Mouse (Mus musculus): Measurements from ENCODE around the gene Cnksr3.

The Cnksr3 gene

DNA sequence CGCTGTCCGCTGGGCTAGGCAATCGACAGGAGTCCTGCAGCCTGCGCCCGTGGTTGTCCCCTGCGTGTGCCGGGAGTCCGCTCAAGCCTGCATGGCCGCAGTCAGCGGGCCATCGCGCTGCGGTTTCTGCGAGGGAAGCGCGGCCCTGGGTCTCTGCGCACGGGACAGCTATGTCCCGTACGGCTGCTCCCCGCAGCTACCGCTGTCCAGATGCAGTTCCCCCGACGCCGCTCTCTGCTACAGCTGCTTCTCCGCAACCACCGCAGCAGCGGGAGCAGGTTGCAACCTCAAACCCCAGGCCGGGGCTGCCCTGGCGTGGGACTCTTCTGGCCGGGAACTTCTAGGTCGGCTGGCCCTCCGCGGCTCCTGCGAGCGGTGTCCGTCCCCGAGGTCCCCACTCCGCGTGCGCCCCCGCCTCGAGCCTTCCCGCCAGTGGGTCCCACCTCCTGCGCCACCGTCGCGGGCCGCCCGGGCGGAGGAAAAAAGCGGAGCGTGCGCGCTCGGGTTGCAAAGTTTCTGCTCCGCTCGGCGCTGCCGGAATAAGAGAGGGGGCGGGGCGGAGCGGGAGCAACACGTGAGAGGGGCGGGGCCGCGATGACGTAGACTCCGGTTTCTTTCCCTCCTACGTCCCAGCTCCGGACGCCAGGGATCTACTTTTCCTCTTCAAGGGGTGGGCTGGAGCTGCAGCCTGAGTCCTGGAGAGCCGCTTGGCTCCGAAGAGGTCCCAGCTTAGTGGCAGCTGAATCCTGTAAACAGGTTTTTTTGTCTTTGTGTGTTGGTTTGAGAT, at the start of gene Cnksr3:
Gene Cnksr3, minus strand, starts transcription at position 542 of the 787 bp plus-strand sequence.
- peak; percentile 94 for DNase-seq (ENCODE audit: low read depth, low spot score)

DNA sequence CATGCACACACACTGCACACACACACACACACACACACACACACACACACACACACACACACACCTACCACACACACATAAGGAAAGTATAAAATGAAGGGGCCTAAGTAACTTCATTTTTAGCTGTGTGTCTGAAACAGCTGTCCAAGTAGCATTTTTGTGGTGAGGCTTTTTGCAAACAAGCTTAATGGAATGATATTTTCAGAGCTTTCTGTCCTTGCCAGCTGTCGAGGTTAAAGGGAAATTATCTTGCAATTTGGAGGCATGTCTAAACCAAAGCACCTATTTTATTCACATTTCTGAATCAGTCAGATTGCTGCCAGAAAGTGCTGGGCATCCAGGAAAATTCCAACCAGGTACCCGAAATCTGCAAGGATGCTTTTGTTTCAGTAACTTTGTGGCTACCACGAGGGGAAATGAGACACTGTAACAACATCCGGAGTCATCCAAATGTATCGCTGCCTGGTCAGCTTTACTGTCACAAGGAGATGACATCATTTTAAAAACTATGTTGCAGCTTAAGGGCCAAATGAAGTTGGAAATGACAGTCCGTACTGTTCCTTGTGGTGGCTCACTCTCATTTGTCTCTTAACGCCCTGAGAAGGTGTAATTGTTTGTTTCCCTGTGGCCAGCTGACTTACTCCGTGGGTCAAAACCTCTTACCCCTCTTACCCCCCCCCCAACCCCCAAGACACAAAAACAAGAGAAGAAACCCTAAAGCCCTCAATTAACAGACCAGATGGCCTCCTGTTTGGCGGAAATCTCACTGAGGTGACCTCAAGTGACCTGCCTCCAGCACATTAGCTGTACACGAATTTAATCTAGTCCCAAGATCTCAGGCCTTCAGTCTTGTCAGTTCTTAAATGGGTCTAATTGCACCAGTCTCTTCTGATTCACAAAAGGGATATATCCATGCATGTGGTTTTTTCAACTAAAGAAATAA, 48.4 kb upstream of the Cnksr3 start:
- DNase-seq (ENCODE audit: low read depth, low spot score): no peak

DNA sequence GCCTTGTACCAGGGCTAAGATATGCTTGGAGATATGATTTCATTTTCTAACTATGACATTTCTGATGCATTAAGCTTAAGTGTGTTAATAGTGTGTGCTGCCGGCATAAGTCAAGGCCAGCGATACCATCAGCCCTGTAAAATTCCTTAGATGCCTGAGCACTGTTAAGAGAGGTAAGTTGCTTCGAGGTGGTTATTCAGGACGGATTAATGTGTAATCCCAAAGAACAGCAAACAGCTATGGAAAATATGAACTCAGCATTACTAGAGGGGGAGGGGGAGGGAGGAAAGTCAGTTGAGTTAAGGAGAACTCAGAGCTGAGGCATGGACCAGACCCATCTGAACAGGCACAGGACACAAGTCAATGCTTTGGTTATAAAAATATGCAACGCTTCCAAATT, 46.6 kb upstream of the Cnksr3 start:
- DNase-seq (ENCODE audit: low read depth, low spot score): no peak

DNA sequence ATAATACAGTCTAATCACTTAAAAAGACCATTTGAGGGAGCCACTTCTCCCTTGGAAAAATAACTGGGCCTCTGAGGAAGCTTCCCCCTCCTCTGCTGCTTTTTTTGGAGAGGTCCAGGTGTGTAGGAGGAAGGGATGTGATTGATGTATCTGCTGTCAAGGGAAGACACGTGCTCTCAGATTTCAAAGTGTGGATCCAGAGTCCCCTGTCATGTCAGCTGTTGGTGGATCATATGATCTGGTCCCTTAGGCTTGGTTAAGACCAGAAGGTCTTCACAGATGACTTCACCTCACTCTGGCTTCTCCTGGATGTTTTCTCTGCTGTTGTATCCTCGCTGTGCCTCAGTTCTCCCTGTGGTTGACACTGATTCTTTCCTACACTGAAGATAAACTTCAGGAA, 38.4 kb upstream of the Cnksr3 start:
- no peak for DNase-seq (ENCODE audit: low read depth, low spot score)

DNA sequence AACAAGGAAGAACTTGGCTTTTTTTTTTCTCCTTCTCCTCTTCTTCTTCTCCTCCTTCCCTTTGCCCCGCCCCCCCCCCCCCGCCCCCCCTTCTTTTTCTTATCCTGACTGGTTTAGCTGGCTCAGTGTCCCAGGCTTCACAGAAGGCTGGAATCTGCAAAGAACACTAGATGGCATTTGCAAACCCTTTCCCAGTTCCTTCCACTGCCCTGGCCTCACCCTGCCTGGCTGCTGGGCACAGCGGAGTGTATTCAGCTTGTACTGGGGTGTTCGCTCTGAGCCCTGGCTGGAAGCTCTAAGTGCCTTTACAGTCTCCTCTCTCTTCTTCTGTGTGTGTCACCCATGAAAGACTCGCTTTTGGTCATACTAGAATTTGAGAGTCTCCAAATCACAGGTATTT, 22.6 kb upstream of the Cnksr3 start:
- no peak for DNase-seq (ENCODE audit: low read depth, low spot score)

DNA sequence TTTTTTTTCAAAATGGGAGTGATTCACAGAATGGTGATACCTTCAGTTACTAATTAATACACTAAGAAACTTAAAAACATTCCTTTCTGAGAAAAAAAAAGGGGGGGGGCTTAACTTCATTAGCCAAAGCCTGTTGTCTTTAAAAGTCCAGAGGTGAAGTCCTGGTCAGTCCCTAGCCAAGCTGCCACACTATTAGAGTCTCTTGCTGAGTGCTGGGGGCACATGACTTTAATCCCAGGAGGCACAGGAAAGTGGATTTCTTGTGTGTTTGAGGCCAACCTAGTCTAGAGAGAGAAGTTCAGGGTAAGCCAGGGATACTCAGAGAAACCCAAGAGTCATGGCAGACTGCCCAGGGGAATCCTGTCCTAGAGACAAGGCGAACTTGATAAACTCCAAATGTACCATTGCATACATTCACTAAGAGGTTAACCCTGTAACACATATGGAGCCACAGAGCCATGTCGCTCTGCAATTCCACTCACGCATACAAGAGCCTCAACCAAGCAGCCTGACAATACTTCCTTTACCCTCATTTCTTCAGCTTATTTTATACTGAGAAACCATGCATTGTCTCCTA, 5.6 kb upstream of the Cnksr3 start:
- no peak for DNase-seq (ENCODE audit: low read depth, low spot score)

DNA sequence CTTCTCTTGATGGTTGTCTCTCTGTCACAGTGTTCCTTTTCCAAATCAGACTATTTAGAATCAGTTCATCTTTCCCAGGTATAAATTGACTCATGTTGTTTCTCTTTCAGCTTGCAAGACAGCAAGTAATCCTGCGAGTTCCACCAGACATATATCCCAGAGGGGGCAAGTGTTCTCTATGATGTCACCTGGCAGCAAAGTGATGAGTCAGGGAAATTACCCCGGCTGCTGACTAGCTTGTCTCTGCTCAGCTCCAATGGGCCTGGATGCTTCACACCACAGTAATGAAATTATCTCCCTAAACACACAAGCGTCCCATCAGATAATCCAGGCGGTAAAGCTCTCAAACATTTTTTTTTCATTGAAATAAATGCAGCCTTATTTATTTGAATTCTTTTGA, 2.7 kb upstream of the Cnksr3 start:
- DNase-seq (ENCODE audit: low read depth, low spot score): no peak

DNA sequence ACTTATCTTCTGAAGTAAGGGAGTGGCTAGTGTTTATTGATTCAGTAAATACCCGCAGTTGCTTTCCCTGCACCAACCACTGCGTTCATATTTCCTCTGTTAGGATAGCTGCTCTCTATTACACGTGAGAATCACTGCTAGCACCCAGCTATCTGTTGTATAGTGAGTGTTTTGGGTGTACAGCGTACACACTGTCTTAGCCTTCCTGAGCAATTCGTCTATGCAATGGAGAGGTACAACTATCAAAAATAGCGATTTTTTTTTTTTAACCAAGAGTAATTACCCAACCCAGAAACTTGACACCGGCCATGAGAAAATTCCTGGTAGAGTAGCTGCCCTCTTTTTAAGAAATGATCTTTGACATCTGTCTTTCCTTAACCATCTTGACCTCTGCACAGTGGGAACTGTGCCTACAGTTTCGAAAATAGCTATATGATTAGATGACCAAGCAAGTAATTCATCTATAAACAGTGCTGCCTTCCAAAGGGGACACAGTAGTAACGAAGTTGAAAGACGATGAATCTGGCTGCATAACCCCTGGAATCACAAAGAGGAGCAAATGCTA, 1.1 kb upstream of the Cnksr3 start:
- no peak for DNase-seq (ENCODE audit: low read depth, low spot score)

DNA sequence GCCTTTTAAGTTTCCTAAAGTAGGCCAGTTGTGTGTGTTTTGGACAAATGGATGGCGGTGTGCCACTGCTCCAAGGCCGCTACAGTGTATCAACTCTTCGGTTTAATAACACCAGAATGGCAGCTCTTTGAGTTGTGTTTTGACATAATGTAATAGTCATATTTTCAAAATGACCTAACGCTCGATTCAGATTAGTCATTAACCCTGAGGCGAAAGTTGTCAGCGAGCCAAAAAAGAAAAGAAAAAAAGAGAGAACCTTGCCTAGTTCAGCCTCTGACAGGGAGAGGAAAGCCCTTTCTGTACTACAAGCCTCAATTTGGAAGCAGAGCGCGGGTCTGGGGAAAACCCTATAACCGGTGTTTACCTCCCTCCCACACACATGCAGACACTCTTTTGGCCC, 500 bp upstream of the Cnksr3 start:
- no peak for DNase-seq (ENCODE audit: low read depth, low spot score)

DNA sequence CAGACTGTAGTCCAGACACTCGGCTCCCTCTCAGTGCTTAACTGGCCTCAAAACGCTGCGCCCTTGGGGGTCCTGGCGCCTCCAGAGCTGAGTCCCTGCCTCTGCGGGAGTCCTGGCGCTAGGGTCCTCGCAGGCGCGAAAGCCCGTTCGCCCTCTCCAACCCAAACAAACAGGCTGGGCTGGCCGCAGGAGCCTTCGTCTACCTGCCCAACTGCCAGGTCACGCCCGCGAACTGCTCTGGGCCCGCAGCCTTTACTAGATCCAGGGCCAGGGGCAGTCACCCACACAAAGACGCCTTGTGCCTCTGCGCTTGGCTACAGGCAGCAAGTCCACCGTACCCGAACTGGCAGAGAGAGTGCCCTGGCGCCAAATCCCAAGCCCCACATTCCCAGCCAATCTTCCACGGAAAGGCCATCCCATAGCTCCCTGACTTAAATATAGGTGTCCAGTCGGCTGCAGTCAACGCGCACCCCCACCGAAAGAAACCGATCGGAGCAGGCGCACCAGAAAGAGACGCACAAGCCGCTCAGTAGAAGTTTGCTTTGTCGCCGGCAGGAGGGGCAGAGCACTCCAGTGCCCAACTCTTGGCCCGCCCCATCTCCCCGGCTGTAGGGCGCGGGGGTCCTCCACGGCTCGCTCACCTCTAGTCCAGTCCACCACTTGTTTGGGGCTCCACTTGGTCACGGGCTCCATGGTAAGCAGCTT, 894 bp downstream of the Cnksr3 start:
- DNase-seq (ENCODE audit: low read depth, low spot score): peak; percentile 77

DNA sequence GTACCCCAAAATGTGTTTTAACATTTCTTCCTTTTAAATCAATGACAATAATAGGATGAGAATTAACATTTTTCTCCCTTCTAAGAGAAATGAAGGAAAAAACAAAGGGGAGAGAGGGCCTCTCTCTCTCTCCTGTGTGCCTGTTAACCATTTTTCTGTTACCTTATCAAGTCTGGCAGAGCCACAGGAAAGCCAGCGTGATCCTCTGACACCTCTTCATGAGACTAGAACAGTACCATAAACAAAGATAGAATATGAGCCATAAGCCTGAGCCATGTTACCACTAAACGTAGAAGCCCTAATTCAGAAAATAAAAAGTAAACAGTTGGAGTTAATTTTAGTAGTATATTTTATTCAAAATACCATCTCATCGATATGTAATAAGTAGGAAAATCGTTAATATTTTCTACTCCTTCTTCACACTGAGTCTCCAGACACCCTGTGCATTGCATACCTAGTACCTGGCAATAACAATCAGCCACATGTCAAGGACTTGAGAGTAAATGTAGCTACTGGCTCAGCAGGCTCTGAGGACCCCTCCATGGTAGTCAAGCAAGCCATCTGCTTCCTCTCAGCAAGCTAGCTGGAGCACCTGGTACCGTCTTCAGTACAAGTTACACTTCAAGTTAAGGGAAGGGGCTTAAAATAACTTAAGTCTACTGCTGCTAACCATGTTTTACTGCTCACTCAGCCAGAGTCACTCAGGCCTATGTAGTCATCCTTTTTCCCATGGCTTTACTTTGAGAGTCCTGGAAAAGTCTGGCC, 2.2 kb downstream of the Cnksr3 start:
- peak; percentile 5 for DNase-seq (ENCODE audit: low read depth, low spot score)

DNA sequence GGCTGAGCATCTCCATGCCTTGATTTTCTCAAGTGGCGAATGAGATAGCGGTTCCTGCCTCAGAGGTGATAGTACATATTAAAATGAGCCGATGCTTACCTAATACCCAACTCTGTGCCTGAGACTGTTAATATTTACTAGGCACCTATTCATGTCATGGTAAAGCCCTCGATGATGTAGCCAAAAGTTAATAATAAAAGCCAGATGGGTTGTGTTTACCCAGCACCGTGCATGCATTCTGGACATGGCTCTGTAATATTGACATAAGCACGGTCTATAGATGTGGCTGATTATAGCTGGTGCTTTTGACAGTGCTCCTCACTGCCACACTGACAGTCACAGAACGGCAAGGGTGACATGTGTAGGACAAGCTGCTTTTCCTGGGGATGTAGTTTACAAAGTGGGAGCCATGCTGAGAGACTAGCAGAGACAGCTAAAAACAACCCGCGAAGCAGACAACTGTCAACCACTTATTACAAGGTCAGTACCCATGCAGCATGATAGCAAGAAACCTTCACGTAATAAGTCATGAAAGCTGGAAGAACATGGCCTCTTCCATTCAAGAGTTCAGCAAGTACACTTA, 3.1 kb downstream of the Cnksr3 start:
- no peak for DNase-seq (ENCODE audit: low read depth, low spot score)

DNA sequence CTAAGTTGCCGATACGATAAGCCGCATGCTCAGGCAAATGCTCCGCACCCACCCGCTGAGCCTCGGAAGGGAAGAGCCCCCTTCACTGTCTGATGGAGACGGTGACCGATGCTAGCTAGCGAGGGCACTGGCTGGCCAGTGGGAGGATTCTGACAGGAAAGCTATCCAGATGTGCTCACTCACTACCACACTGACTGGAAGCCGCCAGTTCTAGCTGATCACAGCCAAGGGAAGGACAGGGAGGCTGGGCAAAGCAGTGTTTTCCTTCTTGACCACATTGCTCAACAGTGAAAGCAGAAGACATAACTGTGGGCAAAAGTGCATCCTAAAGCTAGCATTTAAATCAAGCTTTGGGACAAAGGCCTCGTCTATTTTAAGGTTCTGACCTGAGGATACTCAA, 4.7 kb downstream of the Cnksr3 start:
- no peak for DNase-seq (ENCODE audit: low read depth, low spot score)

DNA sequence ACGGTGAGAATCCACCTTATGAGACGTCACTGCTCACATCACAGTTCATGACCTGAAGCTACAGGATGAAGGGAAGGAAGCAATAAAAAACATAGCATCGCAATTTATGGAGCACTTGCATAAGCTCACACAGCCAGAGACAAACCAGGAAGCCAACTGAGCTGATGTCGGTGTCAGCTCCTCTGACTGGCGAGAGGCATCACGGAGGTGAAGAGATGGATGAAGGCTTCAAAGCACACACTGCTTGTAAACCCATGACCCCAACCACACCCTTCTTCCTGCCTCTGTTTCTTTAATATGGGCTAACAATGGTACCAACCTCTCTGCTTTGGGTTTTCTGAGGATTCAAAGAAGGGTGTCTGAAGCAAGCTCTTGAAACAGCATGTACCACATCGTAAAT, 5.5 kb downstream of the Cnksr3 start:
- no peak for DNase-seq (ENCODE audit: low read depth, low spot score)

DNA sequence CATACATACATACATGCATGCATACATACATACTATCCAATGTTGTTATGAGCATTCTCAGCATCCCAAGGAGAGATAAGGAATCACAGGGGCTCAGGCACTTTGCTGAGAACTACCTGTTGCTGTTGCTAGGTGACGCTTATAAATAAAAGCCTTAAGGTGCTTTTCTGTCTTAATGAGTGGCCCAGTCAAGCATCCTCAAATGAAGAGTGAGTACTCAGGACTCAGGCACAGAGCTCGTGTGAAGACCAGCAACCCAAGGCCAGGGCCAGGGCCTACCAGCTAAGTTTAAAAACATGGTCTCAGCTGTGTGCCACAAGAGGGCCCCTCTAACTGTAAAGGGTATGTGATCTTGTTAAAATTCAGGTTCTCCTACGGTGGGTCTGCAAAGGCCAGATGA, 6.5 kb downstream of the Cnksr3 start:
- no peak for DNase-seq (ENCODE audit: low read depth, low spot score)

DNA sequence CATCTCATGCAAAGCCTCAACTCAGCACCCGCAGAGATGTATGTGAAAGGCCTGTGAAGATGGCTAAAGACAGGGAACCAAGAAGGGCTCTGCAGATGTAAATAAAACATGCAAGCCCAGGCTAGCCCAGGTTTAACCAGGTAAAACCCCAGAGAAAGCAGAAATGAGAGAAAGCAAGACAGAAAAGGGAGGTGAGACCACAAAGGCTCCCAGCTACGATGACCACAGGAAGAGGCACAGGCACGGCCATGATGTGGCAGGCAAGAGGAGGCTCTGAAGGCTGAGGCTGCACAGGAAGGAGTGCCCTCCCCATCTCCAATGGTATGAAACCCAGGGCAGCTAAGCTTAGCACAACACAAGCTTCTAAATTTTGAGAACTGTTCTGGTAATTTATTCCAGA, 7.1 kb downstream of the Cnksr3 start:
- no peak for DNase-seq (ENCODE audit: low read depth, low spot score)

DNA sequence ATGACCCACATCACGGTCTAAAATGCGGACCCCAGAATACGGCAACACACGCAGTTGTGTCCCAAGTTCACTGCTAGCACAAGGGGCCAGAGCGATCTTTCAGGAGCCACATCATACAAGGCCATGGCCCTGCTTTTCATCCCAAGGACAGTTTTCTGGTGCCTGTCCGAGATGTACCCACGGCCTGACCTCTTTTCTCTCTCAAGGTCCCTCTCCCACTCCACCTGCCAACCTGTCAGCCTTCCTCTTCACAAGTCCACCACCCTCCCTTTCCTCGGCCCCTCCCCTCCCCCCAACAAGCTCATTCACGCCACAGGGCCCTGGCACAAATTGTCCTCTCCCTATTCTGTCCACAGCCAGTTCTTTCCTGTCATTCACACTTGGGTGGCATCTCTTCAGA, 9.5 kb downstream of the Cnksr3 start:
- no peak for DNase-seq (ENCODE audit: low read depth, low spot score)

DNA sequence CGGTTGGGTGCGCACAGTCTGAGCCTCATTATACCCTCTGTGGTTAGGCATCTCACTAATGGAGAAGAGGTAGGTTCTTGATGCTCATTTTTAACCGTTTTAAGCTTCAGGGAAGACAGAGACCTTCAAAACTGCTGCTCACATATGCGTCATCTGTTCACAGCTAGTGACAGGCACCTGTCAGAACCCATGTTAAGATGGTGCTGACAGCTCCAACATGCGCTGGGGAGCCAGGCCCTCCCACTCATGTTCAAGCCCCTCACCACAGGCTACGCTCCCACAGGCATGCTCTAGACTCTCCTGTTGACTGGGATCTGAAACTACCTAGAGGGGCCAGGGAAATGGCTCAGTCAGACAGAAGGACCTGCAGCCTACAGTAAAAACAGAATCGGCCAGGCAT, 11.4 kb downstream of the Cnksr3 start:
- no peak for DNase-seq (ENCODE audit: low read depth, low spot score)

DNA sequence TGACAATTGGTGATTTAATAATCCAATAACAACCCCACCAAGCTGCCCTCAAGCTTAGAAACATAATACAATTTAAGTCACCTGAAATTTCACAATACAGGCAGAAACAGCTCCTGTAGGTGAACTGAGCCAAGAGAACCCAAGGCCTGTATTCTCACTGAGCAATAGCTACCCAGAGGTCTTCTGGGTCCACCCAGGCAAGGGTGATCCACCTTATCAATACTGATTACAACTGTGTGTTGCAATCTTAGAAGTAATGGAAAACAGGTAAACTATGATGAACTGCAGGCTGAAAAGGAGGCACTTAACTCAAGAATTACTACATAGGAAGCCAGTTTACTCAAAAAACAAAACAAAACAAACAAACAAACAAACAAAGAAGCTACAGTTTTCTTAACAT, 13.8 kb downstream of the Cnksr3 start:
- DNase-seq (ENCODE audit: low read depth, low spot score): no peak

DNA sequence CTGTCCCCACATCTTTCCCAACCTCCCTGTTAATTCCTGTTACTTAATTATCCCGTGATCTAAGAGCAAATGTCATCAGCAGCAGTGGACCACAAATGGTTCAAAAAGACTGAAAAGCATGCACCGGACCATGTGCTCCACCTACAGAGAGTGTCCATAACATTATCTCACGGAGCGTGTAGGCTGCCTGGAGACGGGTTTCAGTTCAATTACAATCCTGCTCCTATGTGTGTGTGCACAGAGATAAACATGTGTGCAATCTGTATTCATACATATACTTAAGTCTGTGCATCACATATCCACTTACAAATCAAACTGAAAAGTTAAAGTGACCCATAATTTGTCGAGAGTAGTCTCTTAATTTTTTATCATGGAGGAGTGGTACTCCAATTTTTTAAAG, 14.3 kb downstream of the Cnksr3 start:
- no peak for DNase-seq (ENCODE audit: low read depth, low spot score)
